Mouse (Mus musculus) adrenal gland, adult 10 weeks (tissue): ENCODE data around the gene Ppp2r1b. TPM values are rescaled to one million over a fixed set of nuclear protein-coding genes. Genes with fewer than 3 reads are reported as not detected.

Experiments
- polyA plus RNA-seq: library from polyadenylated mRNA; stranded (reverse); fragments of 350-450 nt; fragmentation: Illumina TruSeq; extraction: RNeasy Lipid Tissue Mini Kit (QIAGEN cat#74804); gene quantifications from one replicate; pipeline ENCODE4 v1.2.3, GENCODE M21; 2014; ENCODE audit warnings: low read depth, low replicate concordance

Gene Ppp2r1b
- 46.8 TPM for polyA plus RNA-seq

GRCm38 (mm10) chr9:50845081-50845480, at the start of gene Ppp2r1b:
Ppp2r1b (plus strand) TSS chr9:50845301.

Other genes starting within 250 kb of the Ppp2r1b start
- gene Sdhd, start 241.5 kb upstream of the Ppp2r1b start, polyA plus RNA-seq = 192 TPM
- 132 TPM for gene Timm8b, start 241.4 kb upstream of the Ppp2r1b start, polyA plus RNA-seq
- gene Pih1d2, start 228.0 kb upstream of the Ppp2r1b start, polyA plus RNA-seq = 6.1 TPM
- gene Nkapd1, start 227.8 kb upstream of the Ppp2r1b start, polyA plus RNA-seq = 107 TPM
- 128 TPM for gene Dlat, start 185.5 kb upstream of the Ppp2r1b start, polyA plus RNA-seq
- 10.2 TPM for gene Dixdc1, start 105.8 kb upstream of the Ppp2r1b start, polyA plus RNA-seq
- 18.0 TPM for gene 2310030G06Rik, start 98.8 kb upstream of the Ppp2r1b start, polyA plus RNA-seq
- gene Cryab, start 94.0 kb upstream of the Ppp2r1b start, polyA plus RNA-seq = 7.9 TPM
- gene Hspb2, start 92.9 kb upstream of the Ppp2r1b start, polyA plus RNA-seq = not detected
- 6.4 TPM for gene Fdxacb1, start 77.1 kb upstream of the Ppp2r1b start, polyA plus RNA-seq
- gene Alg9, start 70.3 kb upstream of the Ppp2r1b start, polyA plus RNA-seq = 10.5 TPM
- 140 TPM for gene 1110032A03Rik, start 69.8 kb upstream of the Ppp2r1b start, polyA plus RNA-seq
- 44.8 TPM for gene Sik2, start 163.8 kb downstream of the Ppp2r1b start, polyA plus RNA-seq
- not detected for gene Btg4, start 215.6 kb downstream of the Ppp2r1b start, polyA plus RNA-seq
- 7.6 TPM for gene Layn, start 231.8 kb downstream of the Ppp2r1b start, polyA plus RNA-seq